Mouse (Mus musculus) G1E-ER4 (cell line): ENCODE measurements around the gene Chsy1. TPM values are rescaled to one million over a fixed set of nuclear protein-coding genes. Genes with fewer than 3 reads are reported as not detected.
A peak's percentile ranks its signal among the peaks of the same experiment; 100 is the strongest.

Experiments used
- GATA1 ChIP-seq: IDR thresholded peaks from one replicate; pipeline ENCODE4 v1.8.0; 2012; ENCODE audit warnings: low read length, inconsistent platforms
- polyA plus RNA-seq: library from polyadenylated mRNA; stranded (reverse); fragments of >175 nt; gene quantifications from 2 replicates; pipeline ENCODE4 v1.2.3, GENCODE M21; 2012

The Chsy1 gene
- polyA plus RNA-seq, 1 experiment, result 11.0 TPM

DNA sequence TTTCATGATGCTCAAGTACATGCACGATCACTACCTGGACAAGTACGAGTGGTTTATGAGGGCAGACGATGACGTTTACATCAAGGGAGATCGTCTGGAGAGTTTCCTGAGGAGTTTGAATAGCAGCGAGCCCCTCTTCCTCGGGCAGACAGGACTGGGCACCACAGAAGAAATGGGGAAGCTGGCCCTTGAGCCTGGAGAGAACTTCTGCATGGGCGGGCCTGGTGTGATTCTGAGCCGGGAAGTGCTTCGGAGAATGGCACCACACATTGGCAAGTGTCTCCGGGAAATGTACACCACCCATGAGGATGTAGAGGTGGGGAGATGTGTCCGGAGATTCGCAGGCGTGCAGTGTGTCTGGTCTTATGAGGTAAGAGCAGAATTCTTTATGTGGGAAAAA lies 16.1 kb downstream of the Chsy1 start:
- no peak for TF ChIP-seq GATA1

- TF ChIP-seq GATA1, result no peak
These were observed 18.8 kb downstream of the Chsy1 start for GRCm38 (mm10) chr7:66127951-66128645.

DNA sequence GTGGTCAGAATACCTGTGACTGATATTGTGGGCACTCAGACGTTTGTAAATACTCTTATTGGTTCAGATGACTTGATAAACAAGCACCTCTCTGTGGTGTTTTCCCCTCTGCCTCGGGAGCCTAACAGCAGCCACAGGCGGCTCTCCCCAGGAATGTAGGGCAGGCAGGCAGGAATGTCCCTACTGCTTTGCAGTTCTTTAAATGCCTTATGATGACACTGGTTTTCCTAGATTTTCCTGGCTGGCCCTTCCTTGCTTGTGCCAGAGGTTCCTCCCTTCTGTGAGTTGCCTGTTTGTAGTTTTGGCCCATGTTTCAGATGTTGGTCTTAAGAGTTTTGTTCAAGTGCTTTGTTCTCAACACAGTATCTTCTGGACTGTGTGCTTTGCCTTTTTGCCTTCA lies 19.5 kb downstream of the Chsy1 start:
- TF ChIP-seq GATA1, result no peak

GRCm38 (mm10) chr7:66130296-66130695 lies 21.0 kb downstream of the Chsy1 start:
- no peak for TF ChIP-seq GATA1

GRCm38 (mm10) chr7:66131776-66132421 lies 22.6 kb downstream of the Chsy1 start:
- TF ChIP-seq GATA1, result no peak

GRCm38 (mm10) chr7:66134154-66134553 lies 24.8 kb downstream of the Chsy1 start:
- no peak for TF ChIP-seq GATA1

GRCm38 (mm10) chr7:66135644-66136043 lies 26.3 kb downstream of the Chsy1 start:
- TF ChIP-seq GATA1, result no peak

DNA sequence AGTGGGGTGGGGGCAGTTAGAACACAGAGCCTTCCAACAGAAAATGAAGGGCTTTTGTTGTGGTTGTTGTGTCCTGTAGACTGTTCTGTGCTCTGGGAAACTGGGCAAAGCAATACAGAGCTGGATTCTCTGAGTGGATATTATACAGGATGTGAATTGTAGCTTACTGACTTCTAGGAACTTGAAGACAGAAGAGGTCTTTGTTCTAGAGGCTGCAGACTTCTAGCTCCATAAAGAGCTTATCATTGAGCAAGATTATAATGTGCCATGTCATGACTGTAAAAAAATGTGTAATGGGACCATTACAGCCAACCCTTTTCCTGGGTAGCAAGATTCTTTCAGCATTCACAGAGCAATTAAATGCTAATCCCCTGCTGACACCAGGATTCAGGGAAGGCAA lies 26.9 kb downstream of the Chsy1 start:
- TF ChIP-seq GATA1, result peak; percentile 44

DNA sequence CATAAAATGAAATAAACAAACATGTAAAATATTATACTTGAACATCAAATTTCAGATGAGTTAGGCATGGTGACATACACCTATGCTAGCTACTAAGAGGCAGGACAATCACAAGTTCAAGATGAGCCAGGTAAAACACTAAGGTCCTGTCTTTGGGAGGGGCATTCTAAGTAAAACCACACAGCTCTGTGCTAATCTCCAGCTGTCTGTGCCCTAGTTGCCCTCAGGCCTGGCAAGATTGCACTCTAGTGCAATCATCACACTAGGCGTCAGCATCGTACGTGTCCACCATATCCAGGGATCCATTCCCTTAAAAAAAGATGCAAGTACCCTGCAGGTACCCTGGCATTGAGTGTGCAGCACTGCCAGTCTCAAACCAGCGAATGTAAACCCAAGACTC lies 28.0 kb downstream of the Chsy1 start:
- TF ChIP-seq GATA1, result no peak

DNA sequence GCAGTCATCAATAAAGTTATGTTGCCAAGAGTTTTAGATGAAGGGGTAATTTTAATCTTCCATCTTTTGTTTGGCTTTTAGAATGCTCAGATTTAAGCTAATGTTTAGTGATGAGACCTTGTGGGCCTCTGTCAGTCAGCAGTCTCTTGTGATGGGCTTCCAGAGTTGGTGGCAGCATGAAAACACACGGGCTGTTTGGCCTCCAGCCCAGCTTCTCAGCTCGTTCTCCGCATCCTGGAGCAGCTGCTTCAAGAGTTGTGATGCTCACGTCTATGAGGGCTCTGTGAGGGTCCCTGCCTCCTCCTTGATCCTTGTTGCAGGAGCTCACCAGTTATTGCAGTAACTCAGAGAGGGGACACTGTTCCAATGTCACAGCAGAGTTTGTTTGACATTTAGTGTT lies 29.0 kb downstream of the Chsy1 start:
- TF ChIP-seq GATA1, result no peak

GRCm38 (mm10) chr7:66138878-66139277 lies 29.6 kb downstream of the Chsy1 start:
- no peak for TF ChIP-seq GATA1

GRCm38 (mm10) chr7:66140095-66140494 lies 30.8 kb downstream of the Chsy1 start:
- no peak for TF ChIP-seq GATA1

GRCm38 (mm10) chr7:66140923-66141570 lies 31.7 kb downstream of the Chsy1 start:
- TF ChIP-seq GATA1, result no peak

DNA sequence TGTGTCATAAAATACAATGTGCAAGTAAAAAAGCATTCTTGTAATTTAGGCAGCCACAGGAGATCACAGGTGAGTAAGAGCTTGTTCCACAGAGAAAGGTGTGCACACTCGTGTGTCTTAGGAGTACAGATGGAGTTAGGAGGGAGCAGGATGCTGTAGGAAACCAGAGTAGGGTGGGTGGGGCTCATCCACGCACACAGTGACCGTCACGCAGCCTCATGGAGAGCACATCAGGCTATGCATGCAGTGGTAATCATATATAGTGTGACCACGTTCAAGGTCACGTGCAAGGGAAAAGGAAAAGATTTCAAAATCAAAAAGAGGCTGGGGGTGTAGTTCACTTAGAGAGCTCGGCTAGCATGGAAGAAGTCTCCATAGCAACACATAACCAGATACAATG lies 33.2 kb downstream of the Chsy1 start:
- no peak for TF ChIP-seq GATA1

GRCm38 (mm10) chr7:66144543-66144942 lies 35.2 kb downstream of the Chsy1 start:
- no peak for TF ChIP-seq GATA1

DNA sequence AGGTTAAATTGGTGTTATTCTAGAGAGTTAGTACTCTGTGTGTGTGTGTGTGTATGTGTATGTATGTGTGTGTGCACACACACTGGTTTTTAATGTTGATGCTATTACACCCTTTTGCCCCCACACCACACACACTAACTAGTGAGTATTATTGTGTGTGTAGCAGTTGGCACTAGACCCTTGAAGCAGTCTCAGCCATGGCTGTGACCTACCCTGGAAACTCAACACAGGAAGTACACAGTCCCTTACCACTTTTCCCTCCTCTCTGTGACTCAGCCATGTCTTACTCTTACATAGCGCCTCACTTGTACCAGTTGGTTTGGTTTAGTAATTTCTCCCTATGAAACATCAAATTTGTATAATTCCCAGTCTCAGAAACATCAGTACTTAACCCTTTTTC lies 37.8 kb downstream of the Chsy1 start:
- TF ChIP-seq GATA1, result no peak

- no peak for TF ChIP-seq GATA1
These were observed 38.5 kb downstream of the Chsy1 start for GRCm38 (mm10) chr7:66147816-66148215.

DNA sequence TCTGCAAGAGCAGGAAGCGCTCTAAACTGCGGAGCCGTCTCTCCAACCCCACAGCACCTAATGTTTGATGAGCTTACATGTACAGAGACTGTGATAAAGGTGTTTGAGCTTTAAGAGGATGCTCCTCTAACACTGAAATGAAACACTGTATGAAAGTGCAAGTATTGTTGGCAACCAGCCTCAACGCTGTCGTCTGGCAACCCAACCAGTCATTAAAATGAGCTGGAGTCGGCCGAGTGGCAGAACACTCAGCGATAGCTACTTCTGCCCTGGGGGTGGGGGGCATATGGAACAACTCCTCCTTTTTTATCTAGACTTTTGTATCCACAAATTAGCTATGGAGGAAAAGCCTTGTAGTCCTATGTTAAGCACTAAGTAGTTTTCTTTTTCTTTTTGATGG lies 40.2 kb downstream of the Chsy1 start:
- TF ChIP-seq GATA1, result no peak
